Mouse (Mus musculus): ENCODE results near the gene Hrh3. TPM values are rescaled to one million over a fixed set of nuclear protein-coding genes. Genes with fewer than 3 reads are reported as not detected.

The Hrh3 gene
- polyA plus RNA-seq, 1 experiment from 2014 or later = 0.20 TPM

DNA sequence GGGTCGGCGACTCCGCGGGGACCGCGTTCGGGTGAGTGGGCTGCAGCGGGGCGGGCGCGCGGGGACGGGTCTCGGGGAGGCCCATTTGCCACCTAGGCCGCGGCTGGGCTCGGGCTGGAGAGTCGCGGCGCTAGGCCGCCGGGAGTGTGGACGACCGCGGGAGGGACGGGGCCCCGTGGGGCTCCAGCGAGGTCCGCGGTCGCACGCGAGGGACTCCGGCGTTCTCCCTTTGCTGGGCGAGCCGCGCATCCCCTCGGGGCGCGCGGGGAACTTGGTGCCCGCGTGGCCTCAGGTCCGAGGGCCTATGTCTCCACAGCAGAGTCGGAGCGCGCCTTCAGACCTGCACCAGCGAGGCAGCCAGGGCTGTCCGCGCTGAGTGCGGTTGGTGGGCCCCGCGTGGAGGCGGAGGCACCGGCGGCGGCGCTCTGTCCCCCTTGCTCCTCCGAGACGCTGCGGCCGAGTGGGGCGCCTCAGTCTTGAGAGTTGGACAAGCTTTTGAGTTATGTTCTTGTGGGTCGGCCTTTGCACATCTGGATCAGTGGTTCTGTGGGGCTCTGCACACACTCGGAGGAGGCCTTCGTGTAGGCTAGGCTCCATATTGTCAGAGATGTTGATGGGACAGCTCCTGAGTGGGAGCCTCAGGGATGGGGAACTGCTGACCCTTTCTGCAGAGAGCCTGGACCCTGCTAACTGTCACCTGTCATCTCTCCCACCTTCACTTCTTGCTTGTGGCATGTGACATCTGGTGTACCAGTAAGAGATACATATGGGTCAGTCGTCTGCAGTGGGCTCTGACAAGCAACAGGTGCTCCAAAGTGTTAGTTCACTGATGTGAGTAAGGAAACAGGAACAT, 15.4 kb upstream of the Hrh3 start:
- ATAC-seq (ENCODE audit: insufficient number of reproducible peaks, insufficient read depth, low FRiP score, low TSS enrichment) = peak; percentile 4; the same call in 1 of the 2 replicates
- H3K4me1 ChIP-seq = peaks cover 24% of the 10 kb centered on the region
- H3K4me2 ChIP-seq (replicated peaks) = peak overlapping the region; percentile 88
- WGBS = under 1% methylated on average over 34 of the region's 68 CpGs
- H3K36me3 ChIP-seq = peaks cover 8% of the 10 kb centered on the region; the same call in 1 of the 2 replicates
- H3K9ac ChIP-seq = peak overlapping the region; percentile 84
- peak overlapping the region; percentile 77 for H3K4me3 ChIP-seq
- peak overlapping the region; percentile 32 for H3K27ac ChIP-seq
- H3K9me3 ChIP-seq = no peaks in the 10 kb centered on the region
- H3K27me3 ChIP-seq = no peaks in the 10 kb centered on the region

DNA sequence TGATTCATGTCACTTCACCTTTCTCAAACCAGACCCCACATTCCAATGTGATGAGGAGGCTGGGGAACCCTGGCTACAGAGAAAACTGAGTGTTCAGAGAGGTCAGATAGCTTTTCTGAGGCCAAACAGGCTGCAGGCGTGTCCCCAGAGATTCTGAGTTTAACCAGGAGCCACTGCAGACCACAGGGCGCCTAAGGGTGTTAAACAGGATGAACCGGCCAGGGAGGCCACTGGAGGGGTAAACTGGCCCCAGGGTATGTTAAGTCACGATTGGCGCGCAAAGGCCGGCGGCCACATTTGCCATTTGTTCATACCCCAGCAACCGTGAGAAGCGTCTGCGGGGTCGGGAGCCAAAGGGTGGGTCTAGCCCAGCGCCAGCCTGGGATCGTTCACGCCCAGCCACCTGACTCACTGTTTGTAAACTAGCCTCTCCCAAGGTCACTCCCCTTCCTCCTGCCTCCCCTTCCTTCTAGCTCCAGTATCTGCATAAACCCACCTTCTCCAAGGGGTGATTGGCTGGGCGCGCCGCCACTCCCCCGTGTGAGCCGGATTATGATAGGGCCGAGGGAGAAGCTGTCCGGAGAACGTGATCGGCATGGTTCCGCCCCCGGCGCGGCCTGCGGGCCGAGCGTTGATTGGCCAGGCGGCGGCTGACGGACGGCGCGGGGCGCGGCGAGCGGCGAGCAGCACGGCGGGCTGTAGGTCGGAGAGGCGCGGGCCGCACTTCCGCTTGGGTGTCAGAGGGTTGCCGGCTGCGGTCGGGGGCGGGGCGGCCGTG, 14.6 kb upstream of the Hrh3 start, which contains the start of gene Osbpl2:
TSS of gene Osbpl2 (plus strand) at position 646 of the 778 bp plus-strand sequence.
- Histone ChIP-seq H3K4me2 (replicated peaks) (peak within 1 kb of the TSS; percentile 88), H3K4me3 (peak within 1 kb of the TSS; percentile 77), H3K27me3 (no peaks in the 10 kb centered on the region), H3K9ac (peak within 1 kb of the TSS; percentile 84), H3K36me3 (peaks cover 7% of the 10 kb centered on the region; the same call in 1 of the 2 replicates), H3K27ac (peak within 1 kb of the TSS; percentile 42), H3K4me1 (peaks cover 29% of the 10 kb centered on the region), H3K9me3 (no peaks in the 10 kb centered on the region)
- WGBS = under 1% methylated on average over 55 of the region's 55 CpGs
- peak; percentile 99 for ATAC-seq (ENCODE audit: insufficient number of reproducible peaks, insufficient read depth, low FRiP score, low TSS enrichment)

DNA sequence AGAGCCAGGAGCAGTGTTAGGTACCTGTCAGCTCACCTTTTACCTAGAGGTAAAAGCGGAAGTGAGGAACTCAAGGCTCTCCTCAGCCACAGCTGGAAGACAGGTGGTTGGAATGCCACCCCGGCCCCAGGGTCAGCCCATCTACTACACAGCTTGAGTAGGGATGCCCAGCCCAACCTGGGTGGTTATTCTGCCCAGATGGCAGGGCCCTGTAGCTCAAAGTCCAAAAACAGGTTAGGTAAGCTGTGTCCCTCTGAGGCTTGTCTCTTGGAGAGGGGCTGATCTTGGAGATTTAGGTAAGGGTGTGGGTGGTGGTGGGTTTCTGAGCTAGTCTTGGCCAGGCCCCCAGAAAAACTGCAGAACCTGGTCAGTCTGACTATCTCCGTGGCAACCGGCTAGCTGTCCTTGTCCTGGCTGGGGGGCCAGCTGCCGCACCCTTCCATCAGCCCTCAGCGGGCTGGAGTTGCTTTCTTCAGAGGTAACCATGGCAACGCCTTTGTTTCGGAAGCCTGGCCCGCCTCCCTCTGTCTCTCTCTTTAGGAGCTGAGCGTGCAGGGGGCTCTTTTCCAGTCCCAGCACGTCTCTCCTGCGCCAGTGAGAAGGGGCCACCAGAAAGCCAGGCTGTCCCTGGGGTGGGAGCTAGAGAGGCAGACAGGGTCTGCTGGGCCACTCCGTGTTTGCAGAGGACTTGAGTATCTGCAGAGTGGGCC, 13.4 kb upstream of the Hrh3 start:
- Histone ChIP-seq H3K27me3 (no peaks in the 10 kb centered on the region), H3K9ac (no peak overlapping the region), H3K4me1 (peaks cover 29% of the 10 kb centered on the region), H3K4me3 (no peak overlapping the region), H3K36me3 (no peaks in the 10 kb centered on the region), H3K4me2 (replicated peaks) (peak overlapping the region; percentile 24; the same call in 1 of the 2 replicates), H3K27ac (no peak overlapping the region), H3K9me3 (no peaks in the 10 kb centered on the region)
- no peak for ATAC-seq (ENCODE audit: insufficient number of reproducible peaks, insufficient read depth, low FRiP score, low TSS enrichment)
- 9% methylated on average over 13 of the region's 13 CpGs for WGBS

DNA sequence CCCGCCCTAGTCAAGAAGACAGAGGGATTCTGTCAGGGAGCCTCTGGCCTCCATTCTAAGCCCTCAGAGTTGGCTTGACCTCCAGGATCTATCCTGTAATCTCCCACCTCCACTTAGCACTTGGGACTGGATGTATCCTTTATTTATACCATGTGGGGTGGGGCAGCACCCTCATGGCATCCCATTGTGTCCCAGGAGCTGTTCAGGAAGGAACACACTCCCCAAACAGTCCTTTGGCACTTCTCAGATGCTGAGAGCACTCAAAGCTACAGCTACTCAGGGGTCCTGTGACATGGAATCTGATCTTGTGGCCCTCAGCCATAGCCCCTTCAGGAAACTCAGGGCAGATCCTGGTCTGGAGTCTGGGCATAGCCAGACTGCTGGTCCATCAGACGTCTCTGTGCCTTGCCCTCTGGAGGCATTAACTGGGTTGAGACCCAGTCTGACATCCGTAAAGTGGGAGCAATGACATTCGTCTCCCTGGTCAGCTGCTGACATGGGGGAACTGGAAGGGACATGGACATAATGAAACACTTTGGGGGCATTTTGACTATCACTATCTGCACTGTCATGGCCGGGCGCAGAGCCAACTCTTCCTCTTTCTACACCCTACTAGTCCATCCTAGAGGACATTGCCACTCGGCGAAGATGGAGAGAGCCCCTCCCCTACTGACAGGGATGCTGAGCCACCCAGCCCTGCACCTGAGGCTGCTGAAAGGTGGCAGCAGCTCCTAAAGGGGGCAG, 12.6 kb upstream of the Hrh3 start:
- Histone ChIP-seq H3K4me1 (peaks cover 29% of the 10 kb centered on the region), H3K27ac (no peak overlapping the region), H3K4me3 (no peak overlapping the region), H3K36me3 (no peaks in the 10 kb centered on the region), H3K27me3 (no peaks in the 10 kb centered on the region), H3K9me3 (no peaks in the 10 kb centered on the region), H3K4me2 (replicated peaks) (no peak overlapping the region), H3K9ac (no peak overlapping the region)
- 69% methylated on average over 8 of the region's 8 CpGs for WGBS
- no peak for ATAC-seq (ENCODE audit: insufficient number of reproducible peaks, insufficient read depth, low FRiP score, low TSS enrichment)

DNA sequence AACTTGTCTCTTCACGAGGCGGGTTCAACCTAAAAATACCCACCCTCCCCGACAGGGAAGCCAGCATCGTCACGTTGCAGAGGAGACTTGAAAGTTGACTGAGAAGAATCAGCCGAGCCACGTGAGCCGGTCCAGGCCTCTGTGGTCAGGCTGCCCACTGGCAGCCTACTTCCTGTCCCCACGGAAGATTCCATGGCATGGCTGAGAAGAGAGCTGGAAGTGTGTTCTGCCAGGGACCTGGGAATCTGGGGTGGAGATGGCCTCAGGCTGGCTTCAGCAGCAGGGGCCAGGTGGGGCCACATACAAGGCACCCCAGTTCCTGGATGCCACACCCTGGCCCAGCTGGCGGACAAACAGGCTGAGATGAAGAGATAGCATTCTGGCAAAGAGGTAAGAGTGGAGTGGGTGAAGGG, 11.8 kb upstream of the Hrh3 start:
- Histone ChIP-seq H3K27ac (no peak overlapping the region), H3K4me3 (no peak overlapping the region), H3K36me3 (no peaks in the 10 kb centered on the region), H3K9ac (no peak overlapping the region), H3K9me3 (no peaks in the 10 kb centered on the region), H3K4me1 (peaks cover 29% of the 10 kb centered on the region), H3K4me2 (replicated peaks) (no peak overlapping the region), H3K27me3 (no peaks in the 10 kb centered on the region)
- ATAC-seq (ENCODE audit: insufficient number of reproducible peaks, insufficient read depth, low FRiP score, low TSS enrichment) = no peak
- 73% methylated on average over 10 of the region's 10 CpGs for WGBS

DNA sequence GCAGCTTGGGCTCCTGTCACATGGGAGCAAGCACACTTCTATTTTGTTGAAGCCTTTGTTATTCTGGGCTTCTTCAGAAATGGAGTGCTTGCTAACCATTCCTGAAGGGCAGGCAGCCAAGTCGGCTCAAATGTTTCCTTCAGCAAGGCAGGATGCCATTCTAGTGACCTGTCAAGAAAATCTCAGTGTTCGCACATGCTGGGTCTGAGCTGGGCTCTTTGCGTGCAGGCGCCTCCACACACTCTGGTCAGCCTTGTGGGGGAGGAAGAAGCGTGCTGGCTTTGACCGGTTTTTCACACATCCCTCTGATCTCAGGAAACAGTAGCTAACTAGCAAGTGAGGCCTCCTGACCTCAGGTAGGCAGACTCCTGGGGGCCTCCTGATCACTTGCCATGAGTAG, 11.0 kb upstream of the Hrh3 start:
- H3K4me1 ChIP-seq = peaks cover 28% of the 10 kb centered on the region
- WGBS = 53% methylated on average over 6 of the region's 6 CpGs
- no peak for ATAC-seq (ENCODE audit: insufficient number of reproducible peaks, insufficient read depth, low FRiP score, low TSS enrichment)
- no peak overlapping the region for H3K4me3 ChIP-seq
- H3K4me2 ChIP-seq (replicated peaks) = no peak overlapping the region
- H3K36me3 ChIP-seq = no peaks in the 10 kb centered on the region
- H3K9me3 ChIP-seq = no peaks in the 10 kb centered on the region
- H3K27me3 ChIP-seq = peaks cover 4% of the 10 kb centered on the region; the same call in 1 of the 2 replicates
- no peak overlapping the region for H3K27ac ChIP-seq
- H3K9ac ChIP-seq = no peak overlapping the region

DNA sequence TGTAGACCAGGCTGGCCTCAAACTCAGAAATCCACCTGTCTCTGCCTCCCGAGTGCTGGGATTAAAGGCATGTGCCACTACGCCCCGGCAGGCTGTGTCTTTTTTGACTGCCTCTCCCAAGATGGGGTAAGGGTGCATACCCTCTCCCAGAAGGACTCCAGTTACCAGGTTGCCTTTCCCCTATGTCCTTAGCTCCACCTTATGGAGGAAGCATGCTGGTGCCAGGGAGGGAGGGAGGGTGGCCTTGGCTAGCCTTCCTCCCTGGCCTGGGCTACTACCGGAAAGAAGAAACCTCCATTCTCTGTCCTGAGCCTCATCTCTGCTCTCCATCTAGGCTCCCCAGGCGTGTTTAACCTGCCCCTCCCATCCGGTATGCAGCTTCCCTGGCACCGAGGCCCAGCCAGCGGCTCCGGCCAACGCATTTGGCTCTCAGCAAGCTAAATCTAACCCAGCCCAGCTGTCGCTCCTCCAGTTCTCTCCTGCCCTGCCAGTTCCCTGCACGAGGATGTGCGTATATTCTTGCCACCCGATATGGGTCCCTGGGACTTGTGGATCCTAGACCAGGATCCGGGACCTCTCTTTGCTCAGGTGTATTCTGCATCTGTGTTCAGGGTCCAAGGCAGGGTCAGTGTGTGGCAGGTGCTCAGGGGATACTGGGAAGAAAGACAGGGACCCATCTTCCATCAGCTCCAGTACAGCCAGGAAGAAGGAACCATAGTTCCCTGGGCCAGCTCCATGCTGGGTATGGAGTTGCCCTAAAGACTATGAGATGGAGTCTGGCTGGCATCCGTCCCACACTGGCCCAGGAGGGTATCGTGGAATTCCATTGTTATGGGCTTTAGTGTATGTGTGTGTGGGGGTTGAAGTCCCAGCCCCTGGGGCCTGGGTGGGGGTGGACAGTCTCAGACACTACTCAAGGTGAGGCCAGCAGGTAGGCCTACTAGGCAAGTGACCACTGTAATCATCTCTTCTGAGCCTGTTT, 9.9 kb upstream of the Hrh3 start:
- Histone ChIP-seq H3K4me2 (replicated peaks) (no peak overlapping the region), H3K36me3 (no peaks in the 10 kb centered on the region), H3K9me3 (no peaks in the 10 kb centered on the region), H3K27me3 (peaks cover 7% of the 10 kb centered on the region; the same call in 1 of the 2 replicates), H3K27ac (no peak overlapping the region), H3K9ac (no peak overlapping the region), H3K4me3 (no peak overlapping the region), H3K4me1 (peaks cover 22% of the 10 kb centered on the region)
- ATAC-seq (ENCODE audit: insufficient number of reproducible peaks, insufficient read depth, low FRiP score, low TSS enrichment) = no peak
- 53% methylated on average over 17 of the region's 17 CpGs for WGBS

DNA sequence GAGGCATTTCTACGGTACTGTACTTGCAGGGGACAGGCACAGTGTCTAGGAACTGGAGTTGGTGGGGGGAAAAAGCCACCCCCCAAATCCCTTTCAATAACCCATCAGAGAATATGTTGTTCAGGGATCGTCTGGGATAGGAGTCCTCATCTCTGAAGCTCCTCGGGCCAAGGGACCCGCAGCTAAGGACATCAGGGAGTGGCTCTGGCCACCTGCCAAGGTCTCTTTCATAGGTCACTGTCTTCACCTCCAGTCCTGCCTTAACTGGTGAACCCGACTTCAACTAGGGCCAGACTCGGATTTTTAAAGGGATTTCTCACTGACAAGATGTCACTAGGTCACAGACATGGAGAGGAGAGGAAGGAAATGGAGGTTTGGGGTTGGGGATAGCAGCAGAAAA, 4.0 kb upstream of the Hrh3 start:
- 66% methylated on average over 6 of the region's 6 CpGs for whole genome bisulfite sequencing
- ATAC-seq (ENCODE audit: insufficient number of reproducible peaks, insufficient read depth, low FRiP score, low TSS enrichment) = no peak
- no peak overlapping the region for H3K4me3 ChIP-seq
- no peaks in the 10 kb centered on the region for H3K36me3 ChIP-seq
- H3K4me2 ChIP-seq (replicated peaks) = no peak overlapping the region
- H3K9me3 ChIP-seq = no peaks in the 10 kb centered on the region
- H3K4me1 ChIP-seq = peaks cover 13% of the 10 kb centered on the region
- H3K27me3 ChIP-seq = peaks cover 38% of the 10 kb centered on the region
- H3K27ac ChIP-seq = no peak overlapping the region
- H3K9ac ChIP-seq = no peak overlapping the region

DNA sequence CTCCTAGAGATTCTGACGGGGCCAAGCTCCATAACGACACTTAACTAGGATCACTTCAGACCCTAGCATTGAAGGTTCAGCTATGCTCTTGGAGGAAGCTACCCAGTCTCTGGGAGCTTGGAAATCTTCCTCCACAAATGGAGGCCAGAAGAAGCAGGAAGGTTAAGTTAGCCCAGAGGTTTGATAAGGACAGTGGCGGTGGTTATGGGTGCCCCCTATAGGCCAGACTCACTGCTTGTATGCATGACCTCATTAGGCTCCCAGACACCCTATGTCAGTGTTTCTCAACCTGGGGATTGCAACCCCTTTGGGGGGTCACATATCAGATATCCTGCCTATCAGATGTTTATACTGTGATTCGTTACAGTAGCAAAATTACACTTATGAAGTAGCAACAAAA, 2.8 kb upstream of the Hrh3 start:
- H3K27ac ChIP-seq = no peak overlapping the region
- peaks cover 50% of the 10 kb centered on the region for H3K27me3 ChIP-seq
- 66% methylated on average over 4 of the region's 4 CpGs for WGBS

DNA sequence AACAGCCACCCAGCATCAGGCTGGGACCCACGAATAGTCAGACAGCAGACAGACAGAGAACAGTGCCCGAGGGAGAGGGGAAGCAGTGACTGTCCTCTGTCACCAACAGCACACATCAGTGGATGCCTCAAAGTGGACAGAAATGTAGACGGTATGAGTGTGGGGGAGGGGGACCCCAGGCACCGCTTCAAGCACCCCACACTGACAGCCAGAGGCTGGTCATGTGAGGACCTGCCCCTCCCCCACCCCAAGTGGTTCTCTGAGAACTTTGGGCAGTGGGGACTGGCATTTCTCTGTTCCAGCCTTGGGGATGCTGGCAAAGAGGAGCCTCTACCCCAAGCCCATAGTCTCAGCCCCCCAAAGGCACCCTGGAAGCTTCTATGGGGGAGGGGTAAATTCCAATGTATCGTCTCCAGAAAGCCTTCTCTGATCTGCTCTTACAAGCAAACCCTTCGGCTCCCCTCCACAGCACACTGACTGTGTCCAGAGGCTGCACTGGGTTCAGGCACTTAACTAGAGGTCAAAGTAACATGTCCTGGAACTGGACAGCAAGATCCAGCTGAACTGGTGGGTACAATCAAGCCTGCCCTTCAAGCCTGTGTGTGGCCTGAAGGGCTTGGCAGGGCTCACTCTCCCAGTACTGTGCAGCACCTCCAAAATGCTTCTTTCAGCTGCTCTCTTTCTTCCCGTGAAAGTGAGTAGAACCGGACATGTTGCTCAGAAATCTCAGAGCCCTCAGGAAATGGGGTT, 1.3 kb upstream of the Hrh3 start:
- H3K4me3 ChIP-seq = no peak overlapping the region
- no peak for ATAC-seq (ENCODE audit: insufficient number of reproducible peaks, insufficient read depth, low FRiP score, low TSS enrichment)
- H3K4me1 ChIP-seq = peaks cover 20% of the 10 kb centered on the region
- H3K27me3 ChIP-seq = peaks cover 64% of the 10 kb centered on the region
- H3K27ac ChIP-seq = no peak overlapping the region
- no peaks in the 10 kb centered on the region for H3K9me3 ChIP-seq
- H3K36me3 ChIP-seq = no peaks in the 10 kb centered on the region
- no peak overlapping the region for H3K4me2 ChIP-seq (replicated peaks)
- 25% methylated on average over 8 of the region's 8 CpGs for WGBS
- no peak overlapping the region for H3K9ac ChIP-seq

More for the DNA sequence above, 2.8 kb upstream of the Hrh3 start:
- Histone ChIP-seq H3K9me3 (no peaks in the 10 kb centered on the region), H3K4me3 (no peak overlapping the region), H3K4me2 (replicated peaks) (no peak overlapping the region), H3K9ac (no peak overlapping the region), H3K36me3 (no peaks in the 10 kb centered on the region), H3K4me1 (peaks cover 20% of the 10 kb centered on the region)
- ATAC-seq (ENCODE audit: insufficient number of reproducible peaks, insufficient read depth, low FRiP score, low TSS enrichment) = no peak

Measured in embryonic facial prominence, embryonic 12.5 days (tissue).